Mouse (Mus musculus): Measurements from ENCODE around the gene Faxc.

Faxc gene

DNA sequence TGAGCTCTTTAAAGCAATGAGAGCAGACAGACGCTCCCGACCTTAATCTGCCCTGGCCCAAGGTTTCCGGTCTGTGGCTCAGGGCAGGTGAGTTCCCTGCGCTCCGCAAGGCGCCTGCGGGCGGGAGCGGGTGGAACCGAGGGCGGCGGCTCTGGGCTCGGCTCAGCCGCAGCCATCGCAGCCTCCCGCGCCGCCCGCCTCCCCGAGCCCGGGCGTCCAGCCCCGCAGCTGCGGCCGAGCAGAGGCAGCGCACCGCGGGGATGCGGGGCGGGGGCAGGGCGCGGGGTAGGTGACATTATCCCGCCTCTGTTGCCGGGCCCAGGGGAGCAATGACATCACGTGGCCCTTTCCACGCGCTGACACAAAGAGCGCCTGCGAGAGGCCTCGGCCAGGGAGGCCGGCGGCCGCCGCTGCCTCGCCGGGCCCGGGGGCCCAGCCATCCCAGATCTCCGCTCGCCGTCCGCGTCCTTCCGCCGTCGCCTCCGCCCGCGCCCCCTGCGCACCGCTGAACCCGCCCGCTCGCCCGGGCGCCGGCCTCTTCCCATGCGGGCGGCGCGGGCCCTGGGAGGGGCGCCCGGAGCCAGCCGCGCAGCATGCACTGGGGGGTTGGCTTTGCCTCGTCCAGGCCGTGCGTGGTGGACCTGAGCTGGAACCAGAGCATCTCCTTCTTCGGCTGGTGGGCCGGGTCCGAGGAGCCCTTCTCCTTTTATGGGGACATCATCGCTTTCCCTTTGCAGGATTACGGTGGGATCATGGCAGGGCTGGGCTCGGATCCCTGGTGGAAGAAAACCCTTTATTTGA is at the start of gene Faxc:
Gene Faxc, plus strand, starts transcription at position 359 of the 801 bp plus-strand sequence.
- peak; percentile 61 for DNase-seq (ENCODE audit: low read depth, low spot score)

DNA sequence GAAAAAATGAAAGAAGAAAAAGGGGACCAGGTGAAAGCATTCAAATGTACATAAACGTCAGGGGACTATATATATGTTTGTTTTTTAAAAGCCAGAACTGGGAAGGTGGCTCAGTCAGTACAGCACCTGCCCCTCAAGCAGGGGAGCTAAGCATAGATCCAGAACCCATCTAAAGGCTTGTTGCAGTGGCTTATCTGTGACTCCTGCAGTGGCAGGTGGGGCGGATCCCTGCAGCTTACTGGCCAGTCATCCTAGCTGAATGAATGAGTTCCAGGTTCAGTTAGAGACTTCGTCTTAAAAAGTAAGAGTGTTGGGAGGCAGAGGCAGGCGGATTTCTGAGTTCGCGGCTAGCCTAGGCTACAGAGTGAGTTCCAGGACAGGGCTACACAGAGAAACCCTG is 48.3 kb upstream of the Faxc start:
- no peak for DNase-seq (ENCODE audit: low read depth, low spot score)

DNA sequence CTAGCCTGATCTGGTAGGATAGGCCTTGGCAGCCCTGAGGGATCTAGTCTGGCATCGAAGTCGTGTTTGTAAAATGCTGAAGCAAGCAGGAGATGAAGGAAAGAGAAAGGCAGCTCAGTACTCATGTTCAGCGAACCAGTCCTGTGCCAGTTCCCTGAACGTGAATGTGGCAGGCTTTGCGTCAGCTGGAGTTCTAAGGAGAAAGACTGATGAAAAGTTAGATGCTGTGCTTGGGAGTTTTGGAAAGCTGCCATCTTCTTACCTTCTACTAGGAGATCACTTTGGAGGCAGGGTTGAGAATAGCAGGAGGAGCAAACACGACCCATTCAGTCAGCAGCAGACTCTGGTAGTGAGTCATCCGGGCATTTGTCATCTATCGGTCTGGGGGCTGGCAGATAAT is 45.3 kb upstream of the Faxc start:
- no peak for DNase-seq (ENCODE audit: low read depth, low spot score)

DNA sequence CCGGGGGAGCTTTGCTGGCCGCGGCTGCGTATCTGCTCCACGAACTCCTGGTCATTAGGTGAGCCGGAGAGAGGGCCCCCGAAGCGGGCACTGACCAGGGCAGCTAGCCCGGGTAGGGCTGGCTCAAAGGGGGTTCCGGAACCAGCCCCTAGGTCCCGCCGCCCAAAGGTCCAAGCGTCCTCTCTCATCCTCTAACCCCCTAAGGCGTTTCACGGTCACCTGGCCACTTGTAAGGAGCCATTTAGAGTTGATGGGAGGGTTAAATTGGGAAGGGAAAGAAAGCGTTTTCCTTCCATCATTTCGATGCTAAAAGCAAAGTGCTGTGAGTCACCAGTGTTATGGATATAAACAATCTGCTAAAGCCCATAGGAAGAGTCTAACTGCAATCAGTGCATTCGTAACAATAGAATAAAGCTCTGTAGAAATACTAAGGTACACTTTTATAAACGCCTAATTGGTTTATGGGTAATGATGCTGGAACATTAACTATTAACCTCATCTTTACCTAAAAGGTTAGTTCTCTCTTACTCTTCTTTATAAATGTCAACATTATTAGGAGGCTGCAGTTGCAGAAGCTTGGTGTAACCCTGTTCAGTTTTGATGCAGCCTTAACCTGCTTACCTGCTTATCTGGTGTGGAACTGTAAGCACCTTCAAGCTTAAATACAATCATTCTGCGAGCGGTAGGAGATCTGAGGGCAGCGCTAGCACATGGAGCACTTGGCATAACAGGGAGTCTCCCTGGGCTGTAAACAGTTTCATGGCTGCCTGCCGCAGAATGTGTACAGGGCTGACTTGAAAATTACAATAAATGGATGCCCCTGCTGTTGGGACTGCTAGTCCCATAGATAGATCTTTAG is 872 bp downstream of the Faxc start:
- no peak for DNase-seq (ENCODE audit: low read depth, low spot score)

DNA sequence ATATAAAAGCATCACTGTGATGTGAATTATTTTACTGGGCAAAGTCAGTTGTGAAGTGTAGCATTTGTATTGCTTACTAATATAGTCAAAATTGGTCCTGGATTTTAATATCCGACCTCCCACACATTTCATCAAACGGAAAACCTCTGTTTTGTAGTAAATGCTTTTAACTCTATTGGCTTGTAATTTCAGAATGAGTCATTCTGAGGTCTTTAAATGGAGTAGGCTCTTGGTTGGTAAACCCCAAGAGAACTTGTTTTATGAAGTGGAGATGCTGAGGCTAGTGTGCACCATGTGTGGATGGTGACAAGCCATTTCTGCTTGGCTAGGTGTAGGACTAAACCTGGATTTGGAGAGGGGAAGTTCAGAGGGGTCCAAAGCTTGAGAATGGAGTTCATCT is 4.2 kb downstream of the Faxc start:
- no peak for DNase-seq (ENCODE audit: low read depth, low spot score)

DNA sequence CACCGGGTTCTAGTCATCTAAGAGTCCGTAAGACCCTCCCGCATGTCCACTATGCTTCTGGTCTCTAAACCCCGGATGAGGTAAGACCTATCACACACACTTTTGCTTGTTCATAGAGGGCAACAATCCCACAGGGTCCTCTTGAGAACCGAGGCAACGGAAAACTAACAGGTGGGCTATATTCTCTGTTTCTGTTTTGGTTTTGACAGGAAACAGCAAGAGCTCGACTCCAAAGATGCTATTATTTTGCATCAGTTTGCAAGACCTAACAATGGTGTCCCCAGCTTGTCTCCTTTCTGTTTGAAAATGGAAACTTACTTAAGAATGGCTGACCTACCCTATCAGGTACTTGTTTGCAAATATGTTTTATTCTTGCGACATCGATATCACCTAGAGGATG is 5.3 kb downstream of the Faxc start:
- no peak for DNase-seq (ENCODE audit: low read depth, low spot score)

DNA sequence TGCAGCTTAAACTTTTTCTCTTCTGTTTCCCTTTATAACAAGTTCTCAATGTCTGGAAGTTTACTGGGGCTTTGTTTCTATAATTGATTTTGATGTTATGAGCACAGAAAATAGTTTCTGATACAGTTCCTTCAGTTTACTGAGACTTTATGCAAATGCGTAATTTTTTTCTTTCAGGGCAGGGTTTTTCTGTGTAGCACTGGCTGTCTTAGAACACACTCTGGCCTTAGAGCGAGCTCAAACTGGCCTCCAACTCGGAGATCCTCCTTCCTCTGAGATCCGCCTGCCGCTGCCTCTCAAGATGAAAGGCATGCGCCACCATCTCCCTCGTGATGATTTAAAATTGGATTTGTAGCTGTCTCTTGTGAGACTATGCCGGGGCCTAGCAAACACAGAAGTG is 6.8 kb downstream of the Faxc start:
- DNase-seq (ENCODE audit: low read depth, low spot score): no peak

DNA sequence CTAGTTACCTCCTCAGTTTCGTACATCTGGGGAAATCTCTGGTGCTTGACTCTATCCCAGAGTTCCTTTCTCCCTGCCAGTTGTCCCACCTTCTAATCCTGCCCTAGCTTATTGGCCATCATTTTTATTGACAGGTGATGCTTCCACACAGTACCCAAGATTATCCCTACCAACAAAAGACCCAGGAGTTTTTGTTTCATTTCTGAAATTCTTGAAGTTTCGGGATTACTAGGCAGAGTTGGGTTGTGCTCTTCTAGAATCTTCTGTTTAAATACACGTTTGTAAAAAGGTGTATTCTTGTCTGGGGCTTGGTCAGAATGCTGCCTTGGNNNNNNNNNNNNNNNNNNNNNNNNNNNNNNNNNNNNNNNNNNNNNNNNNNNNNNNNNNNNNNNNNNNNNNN is 13.5 kb downstream of the Faxc start:
- no peak for DNase-seq (ENCODE audit: low read depth, low spot score)

DNA sequence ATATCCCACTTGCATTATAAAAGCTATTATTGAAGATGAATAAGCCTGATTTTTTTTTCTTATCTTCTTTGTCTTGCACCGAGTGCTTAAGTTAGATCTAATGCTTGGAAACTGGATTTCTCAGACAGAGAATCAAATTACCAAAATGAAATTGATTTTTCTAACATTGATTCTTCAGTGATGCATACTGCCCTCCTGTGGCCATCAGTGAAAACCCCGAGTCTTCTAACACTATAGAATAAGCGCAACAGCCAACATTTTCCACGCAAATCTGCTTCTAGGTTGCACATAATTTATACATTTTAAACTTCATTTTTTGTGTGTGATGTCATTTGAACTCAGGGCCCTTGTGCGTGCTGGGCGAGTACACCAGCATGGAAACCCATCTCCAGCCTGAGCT is 20.3 kb downstream of the Faxc start:
- DNase-seq (ENCODE audit: low read depth, low spot score): peak; percentile 25

DNA sequence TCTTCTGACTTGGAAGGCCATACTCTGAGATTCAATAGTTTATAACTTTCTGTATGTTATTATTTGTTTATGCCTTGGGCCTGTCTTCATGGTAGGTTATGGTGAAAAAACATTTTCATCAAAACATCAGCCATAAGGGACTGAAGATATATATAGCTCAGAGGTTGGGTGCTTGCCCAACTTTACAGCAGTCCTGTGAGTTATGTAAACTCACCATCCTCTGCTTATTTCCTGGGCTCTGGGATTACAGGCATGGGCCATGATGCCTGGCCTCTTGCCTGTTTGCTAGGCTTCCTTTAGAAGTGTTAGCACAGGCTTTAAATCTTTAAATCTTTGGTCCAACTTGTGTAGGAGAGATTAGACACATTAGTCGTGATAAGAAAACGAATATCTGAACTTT is 21.1 kb downstream of the Faxc start:
- no peak for DNase-seq (ENCODE audit: low read depth, low spot score)

DNA sequence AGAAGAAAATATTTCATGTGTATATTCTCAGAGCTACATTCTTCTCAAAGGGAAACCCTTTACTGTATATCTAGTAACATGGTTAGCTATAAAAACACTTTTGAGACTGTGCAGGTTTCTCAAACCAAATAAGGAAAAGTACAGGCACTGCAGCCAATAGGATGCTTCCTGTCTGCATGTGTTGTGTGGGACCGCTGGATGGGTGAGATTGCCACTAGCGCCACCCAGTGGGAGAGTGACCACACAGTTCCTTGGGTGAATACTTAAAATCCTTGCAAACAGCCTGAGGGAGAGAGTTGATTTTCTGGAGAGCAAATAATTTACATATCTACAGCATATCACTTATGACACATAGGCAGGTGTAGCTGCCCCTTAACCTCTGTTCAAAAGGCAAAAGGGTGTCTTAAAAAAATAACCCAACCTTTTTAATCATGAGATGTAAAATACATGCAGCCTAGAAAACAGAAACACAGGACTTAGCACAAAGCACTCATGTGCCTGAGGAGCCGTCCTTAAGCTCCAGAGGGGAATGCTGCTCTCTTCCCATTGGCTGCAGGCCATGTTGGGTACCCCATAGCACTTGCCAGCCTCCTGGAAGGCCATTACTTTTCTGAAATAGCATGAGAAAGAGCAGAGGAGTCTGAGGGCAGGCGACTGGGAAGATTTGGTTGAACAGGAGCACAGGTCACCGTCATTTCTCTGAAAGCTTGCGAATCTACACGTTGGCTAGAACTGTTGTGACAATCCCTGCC is 26.6 kb downstream of the Faxc start:
- DNase-seq (ENCODE audit: low read depth, low spot score): peak; percentile 85

DNA sequence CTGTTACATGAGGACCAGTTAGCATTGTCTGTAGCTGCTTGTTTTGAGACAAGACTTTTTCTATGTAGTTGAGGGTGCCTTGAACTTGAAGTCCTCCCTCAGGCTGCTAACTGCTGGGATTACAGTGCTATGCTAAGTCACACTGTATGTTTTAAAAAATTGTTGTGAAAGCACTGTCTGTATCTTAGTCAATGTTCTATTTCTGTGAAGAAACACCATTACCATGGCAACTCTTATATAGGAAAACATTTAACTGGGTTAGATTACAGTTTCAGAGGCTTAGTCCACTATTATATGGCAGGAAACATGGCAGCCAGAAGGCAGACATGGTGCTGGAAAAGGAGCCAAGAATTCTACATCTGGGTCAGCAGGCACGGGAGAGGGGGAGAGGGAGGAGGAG is 40.8 kb downstream of the Faxc start:
- DNase-seq (ENCODE audit: low read depth, low spot score): no peak

DNA sequence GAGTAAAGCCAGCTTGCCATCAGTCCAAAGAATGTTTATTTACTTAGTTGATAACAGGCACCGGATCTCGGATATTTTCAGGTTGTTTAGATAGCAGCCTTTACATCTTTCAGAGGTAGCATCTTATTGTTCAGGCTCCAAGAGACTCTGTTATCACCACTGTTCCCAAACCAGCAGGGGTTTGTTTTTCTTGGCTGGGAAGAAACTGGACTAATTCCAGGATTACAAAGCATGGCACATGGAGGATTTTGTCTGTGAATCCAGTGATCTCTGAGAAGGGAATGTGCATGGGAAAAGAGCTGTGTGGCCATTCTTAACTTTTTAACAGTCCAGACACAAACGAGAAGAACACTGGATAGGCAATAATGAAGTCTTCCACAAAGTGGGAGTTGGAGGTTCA is 43.0 kb downstream of the Faxc start:
- DNase-seq (ENCODE audit: low read depth, low spot score): no peak

DNA sequence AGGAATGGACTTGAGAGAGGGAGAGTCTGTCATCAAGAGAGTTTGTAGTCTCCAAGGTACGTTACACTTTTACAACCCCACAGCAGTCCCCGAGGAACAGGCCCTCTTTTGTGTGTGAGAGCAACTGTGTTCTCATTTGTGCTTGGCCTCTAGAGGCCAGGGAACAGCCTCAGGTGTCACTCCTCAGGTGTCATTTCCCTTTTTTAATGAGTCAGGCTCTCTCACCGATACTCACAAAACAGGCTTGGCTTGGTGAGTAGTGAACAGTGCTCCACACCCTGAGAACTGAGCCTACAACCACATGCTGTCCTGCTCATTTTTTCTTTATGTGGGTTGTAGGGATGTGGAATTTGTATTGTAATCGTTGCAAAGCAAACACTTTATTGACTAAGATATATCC is 49.3 kb downstream of the Faxc start:
- DNase-seq (ENCODE audit: low read depth, low spot score): no peak

DNA sequence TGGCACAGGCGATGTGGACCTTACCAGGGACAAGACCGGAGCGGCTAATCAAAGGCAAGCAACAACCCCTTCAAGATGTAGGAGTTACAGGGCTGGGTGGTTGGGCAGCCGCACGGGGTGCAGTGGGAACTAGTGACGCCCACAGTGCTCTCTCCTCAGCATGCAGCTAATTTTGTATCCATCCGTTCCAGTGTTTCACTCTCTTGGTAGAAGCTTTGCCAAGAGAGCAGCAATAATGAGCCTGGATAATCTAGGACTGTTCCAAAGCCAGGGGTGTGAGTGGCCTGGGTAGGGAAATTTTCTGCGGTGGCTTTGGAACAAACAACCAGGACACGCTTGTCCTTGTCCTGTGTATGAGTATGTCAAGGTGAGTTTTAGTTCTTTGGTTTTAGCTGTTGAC is 51.3 kb downstream of the Faxc start:
- DNase-seq (ENCODE audit: low read depth, low spot score): no peak

DNA sequence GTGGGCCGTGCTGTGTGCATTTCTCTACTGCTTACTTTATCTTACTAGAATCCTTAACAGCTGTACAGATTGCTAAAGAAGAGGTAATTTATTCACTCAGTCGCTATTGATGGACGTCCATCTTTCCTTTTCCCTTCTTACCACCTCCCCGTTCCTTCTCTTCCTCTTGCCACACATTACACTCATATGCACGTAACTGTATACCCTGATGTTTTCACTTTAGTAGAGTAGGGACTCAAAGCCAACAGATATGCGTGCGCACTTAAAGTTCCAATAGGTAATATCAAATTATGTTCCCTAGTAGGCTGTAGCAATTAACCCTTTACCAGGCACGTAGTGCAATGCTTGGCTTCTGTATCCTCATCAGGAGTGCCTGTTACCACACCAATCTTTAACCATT is 55.7 kb downstream of the Faxc start:
- no peak for DNase-seq (ENCODE audit: low read depth, low spot score)

DNA sequence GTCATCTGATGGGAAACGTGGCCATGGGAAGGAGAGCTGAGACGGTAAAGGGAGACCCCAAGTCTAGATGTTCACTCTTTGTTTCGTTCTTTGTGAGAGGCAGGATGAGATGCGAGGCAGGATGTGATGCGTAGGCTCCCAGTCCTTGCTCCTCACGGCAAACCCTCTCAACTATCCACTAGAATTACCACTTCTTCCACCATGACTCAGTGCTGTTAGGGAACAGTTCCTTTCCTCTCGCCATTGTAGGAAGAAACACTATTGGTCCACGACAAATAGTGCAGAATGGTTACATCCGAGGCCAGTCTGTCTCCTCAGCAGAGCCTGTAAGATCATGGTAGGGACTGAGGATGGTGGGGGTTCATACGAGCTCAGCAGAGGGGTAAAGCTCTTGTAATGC is 56.3 kb downstream of the Faxc start:
- no peak for DNase-seq (ENCODE audit: low read depth, low spot score)

DNA sequence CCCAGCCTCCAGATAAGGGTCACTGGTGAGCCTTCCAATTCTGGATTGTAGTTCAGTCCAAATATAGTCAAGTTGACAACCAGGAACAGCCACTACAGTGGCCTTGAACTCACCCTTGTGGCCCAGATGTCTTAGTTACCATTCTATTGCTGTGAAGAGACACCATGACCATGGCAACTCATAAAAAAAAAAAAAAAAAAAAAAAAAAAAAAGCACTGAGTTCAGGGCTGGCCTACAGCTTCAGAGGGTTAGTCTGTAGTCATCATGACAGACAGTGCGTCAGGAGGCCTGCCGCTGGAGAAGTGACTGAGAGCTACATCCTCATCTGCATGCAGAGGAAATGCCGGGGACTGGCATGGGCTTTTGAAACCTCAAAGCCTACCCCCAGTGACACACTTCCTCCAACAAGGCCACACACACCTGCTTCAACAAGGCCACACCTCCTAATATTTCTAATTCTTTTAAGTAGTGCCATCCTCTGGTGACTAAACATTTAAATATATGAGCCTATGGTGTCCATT is 58.5 kb downstream of the Faxc start:
- no peak for DNase-seq (ENCODE audit: low read depth, low spot score)

DNA sequence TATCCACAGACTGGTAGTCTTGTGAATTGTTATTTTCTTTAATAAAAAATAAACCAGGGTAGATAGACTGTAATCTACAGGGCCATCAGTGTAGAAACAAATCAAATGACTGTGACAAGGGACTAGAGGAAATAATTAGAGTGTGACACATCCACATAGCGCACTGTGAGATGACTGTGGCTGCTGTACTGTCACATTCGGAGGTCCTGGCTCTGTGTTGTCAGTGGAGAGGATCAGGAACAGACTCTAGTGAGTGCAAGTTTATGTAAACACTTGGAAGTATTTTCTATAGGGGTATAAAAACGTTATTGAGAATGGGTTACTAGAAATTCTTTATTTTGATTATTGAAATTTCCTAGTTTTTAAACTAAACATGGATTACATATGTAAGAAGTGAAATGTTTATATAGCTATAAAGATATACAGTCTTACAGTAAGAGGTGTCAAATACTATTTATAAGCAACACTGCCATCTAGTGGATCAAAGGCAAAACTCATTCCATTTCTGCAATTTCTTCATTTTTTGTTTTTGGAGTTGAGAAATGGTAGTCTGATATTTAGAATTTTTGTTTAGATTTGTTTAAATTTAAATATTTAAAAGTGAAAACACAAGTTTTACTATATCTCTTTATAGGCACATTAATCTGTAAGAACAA is 59.6 kb downstream of the Faxc start:
- DNase-seq (ENCODE audit: low read depth, low spot score): peak; percentile 30

DNA sequence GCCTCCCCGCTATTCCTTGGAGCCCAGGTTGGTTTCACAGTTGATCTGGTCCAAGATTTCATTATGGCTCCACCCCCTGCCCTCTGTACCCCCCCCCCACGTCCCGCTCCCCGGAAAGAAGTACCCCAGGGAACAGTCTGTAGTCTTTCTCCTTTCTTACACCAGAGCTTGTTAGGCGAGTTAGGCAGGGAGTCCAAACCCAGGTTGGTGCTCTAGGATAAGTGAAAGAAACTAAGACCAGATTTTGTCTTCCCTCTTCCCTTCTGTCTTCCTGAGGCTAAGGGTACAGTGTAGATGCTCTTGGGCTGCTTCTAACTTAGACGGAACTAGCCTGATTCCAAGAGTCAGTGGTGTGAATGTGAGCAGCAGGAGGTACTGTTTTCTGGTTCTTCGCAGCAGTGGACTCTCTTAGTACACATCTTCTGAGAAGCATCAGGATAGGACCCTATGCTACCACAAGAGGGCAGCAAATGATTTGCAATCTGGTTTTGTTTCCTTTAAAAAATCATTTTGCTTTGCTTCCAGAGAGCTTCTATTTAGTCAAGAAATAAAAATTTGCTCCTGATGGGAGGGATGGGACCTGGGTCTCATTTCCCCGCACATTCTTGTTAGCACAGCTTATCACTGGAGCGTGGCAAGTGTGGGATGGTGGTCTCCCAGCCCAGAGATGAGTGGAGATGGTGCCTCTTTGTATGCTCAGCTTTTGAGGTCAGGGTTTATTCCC is 86.7 kb downstream of the Faxc start:
- DNase-seq (ENCODE audit: low read depth, low spot score): peak; percentile 71

DNA sequence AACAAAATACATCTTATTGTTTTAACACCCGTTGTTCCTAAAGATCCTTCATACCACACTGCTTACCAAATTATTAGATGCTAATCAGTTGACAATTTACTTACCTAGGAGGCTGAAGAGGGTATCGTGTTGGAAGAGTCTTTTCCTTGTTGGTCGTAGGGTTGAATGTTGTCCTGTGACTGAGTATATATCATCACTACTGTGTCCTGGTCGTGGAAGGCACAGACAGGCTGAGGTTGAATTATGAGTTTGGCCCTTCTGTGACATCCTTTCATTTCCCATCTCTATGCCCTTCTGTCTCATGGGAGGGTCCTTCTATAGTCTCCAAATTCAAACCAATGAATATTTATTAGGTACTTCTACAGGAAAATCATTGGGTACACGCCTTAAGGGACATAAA is 87.3 kb downstream of the Faxc start:
- no peak for DNase-seq (ENCODE audit: low read depth, low spot score)
